Mouse (Mus musculus) midbrain, embryonic 10.5 days (tissue): Measurements from ENCODE around the gene Aldh6a1. TPM values are rescaled to one million over a fixed set of nuclear protein-coding genes. Genes with fewer than 3 reads are reported as not detected.
A peak's percentile ranks its signal among the peaks of the same experiment; 100 is the strongest.

Experiments used
- DNase-seq: peaks from one replicate; pipeline ENCODE4 v3.0.0-alpha.2; 2017; ENCODE audit warnings: low spot score
- H3K27ac ChIP-seq: fragments of 300-500 bp; sonication (generic); replicated peaks from 2 replicates; pipeline ENCODE4 v1.5.1; 2016; ENCODE audit warnings: mild to moderate bottlenecking
- H3K27me3 ChIP-seq: fragments of 300-500 bp; sonication (generic); 2 replicates; pipeline ENCODE4 v1.6.1; 2016; ENCODE audit warnings: low read depth, mild to moderate bottlenecking; ENCODE audit not compliant: poor library complexity, severe bottlenecking
- H3K36me3 ChIP-seq: fragments of 300-500 bp; sonication (generic); 2 replicates; pipeline ENCODE4 v1.6.1; 2016; ENCODE audit warnings: mild to moderate bottlenecking, moderate library complexity
- H3K4me1 ChIP-seq: fragments of 300-500 bp; sonication (generic); 2 replicates; pipeline ENCODE4 v1.6.1; 2016
- H3K4me3 ChIP-seq: fragments of 300-500 bp; sonication (generic); 2 replicates; pipeline ENCODE4 v1.5.1; 2016; ENCODE audit warnings: mild to moderate bottlenecking, moderate library complexity
- H3K9me3 ChIP-seq: fragments of 300-500 bp; sonication (generic); replicated peaks from 2 replicates; pipeline ENCODE4 v1.6.1; 2016; ENCODE audit warnings: mild to moderate bottlenecking
- WGBS: fragments of 180-500 bp; shearing (Covaris S2); methylation state at CpG from one replicate; pipeline ENCODE4 v1.1.7; 2016; 5-methylcytosine and 5-hydroxymethylcytosine counted together
- polyA plus RNA-seq: library from polyadenylated mRNA; unstranded; fragments of >200 nt; fragmentation: Nextera tagmentation; extraction: Ambion mirVana; gene quantifications from 2 replicates; pipeline ENCODE4 v1.2.1, GENCODE M21; 2016

Gene Aldh6a1
- polyA plus RNA-seq: 16.5 and 20.2 TPM in 2 replicates

GRCm38 (mm10) chr12:84450718-84451646, at the start of gene Aldh6a1, which contains the start of gene Lin52:
TSS of gene Aldh6a1 (minus strand) at chr12:84451004.
TSS of gene Lin52 (plus strand) at chr12:84451422.
- Histone ChIP-seq H3K4me1 (peaks cover 23% of the 10 kb centered on the region), H3K27me3 (peaks cover 4% of the 10 kb centered on the region; the same call in 1 of the 2 replicates), H3K4me3 (peak within 1 kb of the TSS; percentile 84), H3K9me3 (no peaks in the 10 kb centered on the region), H3K36me3 (0 out of 2 replicates have a peak, but pooled peaks cover 3% of the 10 kb centered on the region), H3K27ac (peak within 1 kb of the TSS; percentile 79)
- peak; percentile 95 for DNase-seq
- WGBS: under 1% methylated on average over 49 of the region's 49 CpGs

- no peak for DNase-seq
- WGBS: 98% methylated on average over 1 of the region's 1 CpGs
- Histone ChIP-seq H3K9me3 (no peaks in the 10 kb centered on the region), H3K4me1 (peaks cover 16% of the 10 kb centered on the region), H3K4me3 (no peak overlapping the region), H3K27ac (no peak overlapping the region), H3K27me3 (0 out of 2 replicates have a peak, but pooled peaks cover 4% of the 10 kb centered on the region), H3K36me3 (peaks cover 6% of the 10 kb centered on the region; the same call in 1 of the 2 replicates)
Observed at GRCm38 (mm10) chr12:84496795-84497194, 46.0 kb upstream of the Aldh6a1 start.

- Histone ChIP-seq H3K27ac (0 out of 2 replicates have a peak overlapping the region, but pooled peaks have one; percentile 13), H3K4me3 (no peak overlapping the region), H3K27me3 (peaks cover 22% of the 10 kb centered on the region), H3K36me3 (peaks cover 8% of the 10 kb centered on the region; the same call in 1 of the 2 replicates), H3K9me3 (no peaks in the 10 kb centered on the region), H3K4me1 (peaks cover 16% of the 10 kb centered on the region)
- DNase-seq: peak; percentile 36
- 58% methylated on average over 8 of the region's 8 CpGs for WGBS
Observed at GRCm38 (mm10) chr12:84487324-84488056, 36.7 kb upstream of the Aldh6a1 start.

DNA sequence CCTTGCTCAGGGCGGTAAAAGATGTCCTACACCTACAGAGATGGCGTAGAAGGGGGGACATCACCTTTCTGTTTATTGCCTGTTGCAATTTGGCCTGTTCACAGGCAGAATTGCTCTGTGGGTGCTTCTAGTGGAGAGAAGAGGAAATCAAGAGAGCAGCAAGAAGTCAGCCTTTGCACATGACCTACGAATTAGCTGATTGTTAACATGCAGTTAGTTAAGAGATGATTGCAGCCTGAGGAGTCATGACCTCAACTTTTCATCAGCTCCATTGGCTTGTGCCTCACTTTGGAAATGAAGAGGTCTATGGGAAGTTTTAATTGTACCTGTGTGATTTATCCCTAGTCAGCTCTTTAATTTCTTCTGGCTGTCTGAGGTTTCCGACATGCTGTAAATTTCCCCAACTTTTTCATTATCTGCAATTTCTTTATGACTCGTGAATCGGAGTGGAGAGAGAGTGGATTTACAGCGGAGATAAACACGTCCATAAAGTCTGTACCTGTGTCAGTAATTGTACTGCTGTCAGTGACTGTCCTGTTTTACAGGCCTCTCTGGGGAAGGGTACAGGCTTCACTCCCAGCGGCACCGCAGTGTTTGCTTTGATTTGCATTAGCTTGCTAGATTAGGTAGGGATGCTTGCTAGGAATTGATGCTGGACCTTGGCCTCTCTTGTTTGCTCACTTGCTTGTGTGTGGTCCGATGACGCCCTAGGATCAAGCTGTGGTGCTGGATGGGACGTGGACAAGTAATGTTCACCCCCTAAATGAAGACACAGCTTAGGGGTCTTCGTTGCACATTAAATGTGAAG, 32.2 kb upstream of the Aldh6a1 start:
- Histone ChIP-seq H3K36me3 (peaks cover 9% of the 10 kb centered on the region), H3K4me1 (peaks cover 14% of the 10 kb centered on the region), H3K27ac (no peak overlapping the region), H3K9me3 (no peaks in the 10 kb centered on the region), H3K4me3 (no peak overlapping the region), H3K27me3 (peaks cover 8% of the 10 kb centered on the region; the same call in 1 of the 2 replicates)
- no peak for DNase-seq
- 87% methylated on average over 14 of the region's 14 CpGs for WGBS

GRCm38 (mm10) chr12:84481251-84481650, 30.4 kb upstream of the Aldh6a1 start:
- DNase-seq: no peak
- H3K9me3 ChIP-seq: no peaks in the 10 kb centered on the region
- WGBS: 69% methylated on average over 2 of the region's 2 CpGs

DNA sequence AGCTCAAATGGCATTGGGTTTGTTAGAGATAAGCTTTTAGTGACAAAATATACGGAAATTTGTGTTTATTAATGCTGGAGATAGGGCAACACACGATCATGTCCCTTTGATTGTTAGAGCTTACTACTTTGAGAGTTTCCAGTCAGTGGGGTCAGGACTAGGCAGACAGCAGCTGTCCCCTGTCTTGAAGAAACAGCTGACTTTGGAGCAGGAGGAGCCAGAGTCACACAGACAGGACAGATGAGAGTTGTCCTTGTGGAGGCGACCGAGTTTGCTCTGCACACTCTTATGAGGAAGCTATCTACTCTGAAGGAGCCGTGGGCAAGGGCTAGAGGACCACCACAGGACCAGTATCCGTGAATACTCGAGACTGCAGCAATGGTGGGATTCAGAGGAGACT, 28.1 kb upstream of the Aldh6a1 start:
- WGBS: 93% methylated on average over 7 of the region's 7 CpGs
- Histone ChIP-seq H3K27ac (no peak overlapping the region), H3K36me3 (peaks cover 17% of the 10 kb centered on the region), H3K27me3 (no peaks in the 10 kb centered on the region; the same call in 1 of the 2 replicates), H3K4me3 (no peak overlapping the region), H3K4me1 (peaks cover 5% of the 10 kb centered on the region), H3K9me3 (no peaks in the 10 kb centered on the region)
- no peak for DNase-seq

More at GRCm38 (mm10) chr12:84481251-84481650, 30.4 kb upstream of the Aldh6a1 start:
- H3K4me1 ChIP-seq: peaks cover 5% of the 10 kb centered on the region
- H3K4me3 ChIP-seq: no peak overlapping the region
- H3K27me3 ChIP-seq: peaks cover 8% of the 10 kb centered on the region; the same call in 1 of the 2 replicates
- peaks cover 11% of the 10 kb centered on the region for H3K36me3 ChIP-seq
- H3K27ac ChIP-seq: no peak overlapping the region

DNA sequence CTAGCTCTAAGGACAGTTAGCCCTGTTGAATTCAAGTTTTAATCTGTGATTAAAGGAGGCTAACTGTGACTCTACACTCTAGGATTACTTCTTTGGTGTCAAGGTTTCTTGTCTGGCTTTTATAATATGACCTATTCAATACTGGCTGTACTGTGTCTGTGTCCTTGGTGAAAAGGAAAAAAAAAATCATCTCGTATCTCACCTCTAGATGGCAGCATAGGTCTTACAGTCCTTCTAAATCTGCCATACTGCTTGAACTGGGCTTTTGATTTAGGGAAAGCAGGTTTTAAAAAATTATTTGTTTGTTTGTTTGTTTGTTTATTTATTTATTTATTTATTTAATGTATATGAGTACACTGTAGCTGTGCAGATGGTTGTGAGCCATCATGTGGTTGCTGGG, 17.9 kb upstream of the Aldh6a1 start:
- 5% methylated on average over 1 of the region's 1 CpGs for WGBS
- no peaks in the 10 kb centered on the region for H3K4me1 ChIP-seq
- no peaks in the 10 kb centered on the region for H3K27me3 ChIP-seq
- peaks cover 42% of the 10 kb centered on the region for H3K36me3 ChIP-seq
- no peak overlapping the region for H3K27ac ChIP-seq
- no peaks in the 10 kb centered on the region for H3K9me3 ChIP-seq
- no peak overlapping the region for H3K4me3 ChIP-seq
- DNase-seq: no peak

GRCm38 (mm10) chr12:84462856-84463255, 12.1 kb upstream of the Aldh6a1 start:
- WGBS: 84% methylated on average over 3 of the region's 3 CpGs
- Histone ChIP-seq H3K4me3 (no peak overlapping the region), H3K36me3 (peaks cover 62% of the 10 kb centered on the region), H3K4me1 (no peaks in the 10 kb centered on the region), H3K27ac (no peak overlapping the region), H3K27me3 (no peaks in the 10 kb centered on the region), H3K9me3 (no peaks in the 10 kb centered on the region)
- no peak for DNase-seq

DNA sequence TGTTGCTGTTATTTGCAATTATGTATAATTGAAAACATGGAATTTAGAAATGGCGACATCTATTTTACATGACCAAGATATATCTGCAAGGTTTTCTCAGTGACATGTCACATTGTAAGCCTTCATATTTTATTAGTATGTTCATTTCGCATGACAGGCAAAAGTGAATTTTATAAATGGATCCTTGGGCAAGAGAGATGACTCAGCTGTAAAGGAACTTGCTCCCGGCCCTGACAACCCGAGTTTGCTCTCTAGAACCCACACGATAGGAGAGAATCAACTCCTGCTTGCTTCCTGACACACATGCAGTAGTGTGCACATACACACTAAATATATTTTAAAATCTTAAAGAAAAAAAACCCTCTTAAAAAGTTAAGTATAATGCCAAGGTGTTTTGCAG, 10.6 kb upstream of the Aldh6a1 start:
- DNase-seq: no peak
- peaks cover 70% of the 10 kb centered on the region for H3K36me3 ChIP-seq
- H3K27ac ChIP-seq: no peak overlapping the region
- no peak overlapping the region for H3K4me3 ChIP-seq
- 93% methylated on average over 5 of the region's 5 CpGs for WGBS
- H3K9me3 ChIP-seq: no peaks in the 10 kb centered on the region
- no peaks in the 10 kb centered on the region for H3K4me1 ChIP-seq
- no peaks in the 10 kb centered on the region for H3K27me3 ChIP-seq

DNA sequence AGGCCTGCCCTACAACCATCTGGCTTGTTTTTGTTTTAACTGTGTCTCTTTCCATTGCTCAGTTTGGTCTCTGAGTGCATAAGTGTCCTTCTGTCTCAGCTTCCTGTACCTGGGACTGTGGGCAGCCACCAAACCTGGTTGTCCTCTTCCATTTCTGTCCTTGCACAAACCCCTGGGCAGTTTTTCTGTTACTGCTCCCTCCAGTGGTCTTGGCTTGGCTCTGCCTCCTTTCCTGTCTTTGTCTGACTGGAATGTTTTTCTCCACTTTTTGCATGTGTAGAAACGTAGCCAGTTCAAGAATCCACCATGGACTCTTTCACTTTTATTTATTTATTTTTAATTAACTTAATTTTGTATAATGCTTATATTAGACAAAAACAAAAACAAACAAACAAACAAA, 9.0 kb upstream of the Aldh6a1 start:
- Histone ChIP-seq H3K4me3 (no peak overlapping the region), H3K27ac (no peak overlapping the region), H3K36me3 (peaks cover 68% of the 10 kb centered on the region), H3K27me3 (no peaks in the 10 kb centered on the region), H3K4me1 (no peaks in the 10 kb centered on the region), H3K9me3 (no peaks in the 10 kb centered on the region)
- DNase-seq: no peak
- WGBS: 66% methylated on average over 1 of the region's 1 CpGs

DNA sequence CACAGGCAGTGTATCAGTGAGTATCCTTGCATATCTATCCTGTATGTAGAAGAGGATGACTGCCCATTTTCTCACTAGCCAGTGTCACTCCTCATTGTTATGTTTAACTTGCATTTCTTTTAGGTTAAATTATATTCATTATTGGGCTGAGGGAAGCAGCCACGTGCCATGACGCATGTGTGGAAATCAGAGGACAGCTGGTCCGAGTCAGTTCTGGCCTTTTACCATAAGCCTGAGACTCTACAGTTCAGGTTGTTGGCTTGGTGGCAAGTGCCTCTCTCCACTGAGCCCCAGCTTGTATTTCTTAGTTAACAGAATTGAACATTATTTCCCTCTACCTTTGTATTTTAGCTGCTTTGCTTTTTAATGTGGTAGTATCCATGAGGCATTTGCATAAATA, 6.1 kb upstream of the Aldh6a1 start:
- Histone ChIP-seq H3K9me3 (no peaks in the 10 kb centered on the region), H3K27me3 (no peaks in the 10 kb centered on the region), H3K36me3 (peaks cover 42% of the 10 kb centered on the region), H3K4me3 (no peak overlapping the region), H3K27ac (no peak overlapping the region), H3K4me1 (peaks cover 13% of the 10 kb centered on the region)
- no peak for DNase-seq
- WGBS: 91% methylated on average over 3 of the region's 3 CpGs

GRCm38 (mm10) chr12:84451801-84452200, 997 bp upstream of the Aldh6a1 start:
- DNase-seq: no peak
- peak overlapping the region; percentile 79 for H3K27ac ChIP-seq
- H3K9me3 ChIP-seq: no peaks in the 10 kb centered on the region
- WGBS: 3% methylated on average over 11 of the region's 11 CpGs
- peaks cover 6% of the 10 kb centered on the region for H3K36me3 ChIP-seq
- H3K4me1 ChIP-seq: peaks cover 23% of the 10 kb centered on the region
- peaks cover 4% of the 10 kb centered on the region; the same call in 1 of the 2 replicates for H3K27me3 ChIP-seq
- peak overlapping the region; percentile 84 for H3K4me3 ChIP-seq
